In the genomic region with DNA sequence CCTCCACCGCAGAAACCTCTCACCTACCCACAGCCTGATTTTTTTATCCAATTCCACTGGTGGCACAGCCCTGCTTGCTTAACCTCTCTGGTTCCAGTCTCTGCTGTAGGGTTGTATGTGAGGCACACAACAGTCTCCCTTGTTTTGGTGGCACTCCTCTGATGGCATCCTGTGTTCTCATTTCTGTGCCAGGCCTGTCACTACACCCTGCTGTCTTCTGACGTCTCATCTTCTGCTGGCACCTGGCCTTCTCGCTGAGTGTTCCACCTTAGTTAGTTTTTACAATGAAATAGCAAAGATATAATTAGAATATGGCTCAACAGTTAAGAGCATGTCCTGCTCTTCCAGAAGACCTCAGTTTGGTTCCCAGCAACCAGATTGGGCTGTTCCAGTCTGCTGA, we compare ENCODE assay signal across 14 mouse cellular contexts. TPM values are rescaled to one million over a fixed set of nuclear protein-coding genes. Genes with fewer than 3 reads are reported as not detected.
DNase-seq lines count a peak whose midpoint lies in the region; ATAC-seq lines count a peak whose summit lies in the region.
"Had no signal": no experiment of that assay in that cellular context is flagged by ENCODE, and none has a peak within 500 bp of the region (broad histone marks: within the 10 kb centered on the region; RNA-seq: fewer than 3 reads in every experiment).

No protein-coding gene starts in this region.

- H3K27ac ChIP-seq in liver, embryonic 13.5 days: peak overlapping the region; percentile 72
- H3K27ac ChIP-seq in liver, embryonic 11.5 days (ENCODE audit: low read depth, low read length): no peak overlapping the region
- no peak overlapping the region for H3K27ac ChIP-seq in hindbrain, embryonic 14.5 days
- H3K27ac ChIP-seq: limb, embryonic 12.5 days; midbrain, embryonic 12.5 days had no signal

- WGBS in liver, embryonic 13.5 days (ENCODE audit: insufficient replicate concordance): 71% methylated on average over 3 of the region's 3 CpGs
- WGBS in liver, embryonic 11.5 days: 88% methylated on average over 3 of the region's 3 CpGs
- WGBS in hindbrain, embryonic 14.5 days: 95% methylated on average over 3 of the region's 3 CpGs

- H3K4me3 ChIP-seq in liver, embryonic 13.5 days (replicated peaks): no peak overlapping the region
- H3K4me3 ChIP-seq in liver, embryonic 11.5 days (ENCODE audit: low read depth, low read length): no peak overlapping the region
- H3K4me3 ChIP-seq in hindbrain, embryonic 14.5 days (replicated peaks; ENCODE audit: low read length): no peak overlapping the region
- H3K4me3 ChIP-seq: limb, embryonic 12.5 days; midbrain, embryonic 12.5 days had no signal

- no peak for ATAC-seq in liver, embryonic 13.5 days (ENCODE audit: low read depth)
- no peak for ATAC-seq in liver, embryonic 11.5 days (replicated peaks; ENCODE audit: low FRiP score)
- ATAC-seq in hindbrain, embryonic 14.5 days (ENCODE audit: low FRiP score): no peak
- no peak for ATAC-seq in activated CD4-positive, CD25-positive, alpha-beta regulatory T cell, adult 4 months
- ATAC-seq: intestine, postnatal 0 days had no signal

- H3K27me3 ChIP-seq in liver, embryonic 13.5 days: no peaks in the 10 kb centered on the region
- no peaks in the 10 kb centered on the region for H3K27me3 ChIP-seq in liver, embryonic 11.5 days (replicated peaks; ENCODE audit: control insufficient read depth, insufficient read depth, low read length)
- no peaks in the 10 kb centered on the region for H3K27me3 ChIP-seq in hindbrain, embryonic 14.5 days (ENCODE audit: control insufficient read depth, insufficient read depth, low read length)
- H3K27me3 ChIP-seq: limb, embryonic 12.5 days; midbrain, embryonic 12.5 days had no signal

- peaks cover 93% of the 10 kb centered on the region for H3K4me1 ChIP-seq in liver, embryonic 13.5 days (replicated peaks)
- H3K4me1 ChIP-seq in liver, embryonic 11.5 days (replicated peaks; ENCODE audit: control insufficient read depth, insufficient read depth, low read length): peaks cover 73% of the 10 kb centered on the region
- peaks cover 4% of the 10 kb centered on the region for H3K4me1 ChIP-seq in hindbrain, embryonic 14.5 days (replicated peaks; ENCODE audit: control insufficient read depth, insufficient read depth, low read length)

- H3K9ac ChIP-seq in liver, embryonic 13.5 days: peak overlapping the region; percentile 41
- no peak overlapping the region for H3K9ac ChIP-seq in liver, embryonic 11.5 days (ENCODE audit: low read depth, low read length)
- H3K9ac ChIP-seq in hindbrain, embryonic 14.5 days: no peak overlapping the region
- H3K9ac ChIP-seq: limb, embryonic 12.5 days; midbrain, embryonic 12.5 days had no signal

- H3K36me3 ChIP-seq in liver, embryonic 13.5 days: peaks cover 2% of the 10 kb centered on the region; the same call in 1 of the 2 replicates
- no peaks in the 10 kb centered on the region for H3K36me3 ChIP-seq in liver, embryonic 11.5 days (ENCODE audit: control insufficient read depth, insufficient read depth, low read length)
- H3K36me3 ChIP-seq in hindbrain, embryonic 14.5 days (replicated peaks; ENCODE audit: control insufficient read depth, insufficient read depth): no peaks in the 10 kb centered on the region
- H3K36me3 ChIP-seq: limb, embryonic 12.5 days; midbrain, embryonic 12.5 days had no signal

- peak; percentile 52 for DNase-seq in gastrocnemius, adult 18-20 months (ENCODE audit: low spot score)
- no peak for DNase-seq in gastrocnemius, adult 8-10 months (ENCODE audit: low spot score in 2 of 2)
- DNase-seq in liver, embryonic 13.5 days: no peak
- no peak for DNase-seq in liver, embryonic 11.5 days (ENCODE audit: low spot score)
- DNase-seq in cerebellum, postnatal 25 days: peak; percentile 73 to 81
- DNase-seq in adipocyte (ENCODE audit: low spot score): no peak
- no peak for DNase-seq in hindbrain, embryonic 14.5 days (ENCODE audit: low spot score)
- DNase-seq: kidney, postnatal 14 days; layer of hippocampus, postnatal 36 days; lung, postnatal 14 days had no signal

- H3K4me2 ChIP-seq in liver, embryonic 13.5 days: no peak overlapping the region
- no peak overlapping the region for H3K4me2 ChIP-seq in liver, embryonic 11.5 days
- H3K4me2 ChIP-seq in hindbrain, embryonic 14.5 days (replicated peaks): no peak overlapping the region
- H3K4me2 ChIP-seq: limb, embryonic 12.5 days; midbrain, embryonic 12.5 days had no signal

- H3K9me3 ChIP-seq in liver, embryonic 13.5 days (replicated peaks): no peaks in the 10 kb centered on the region
- H3K9me3 ChIP-seq in liver, embryonic 11.5 days (ENCODE audit: control insufficient read depth, low read length): no peaks in the 10 kb centered on the region
- no peaks in the 10 kb centered on the region for H3K9me3 ChIP-seq in hindbrain, embryonic 14.5 days (ENCODE audit: control insufficient read depth, low read length)
- H3K9me3 ChIP-seq: limb, embryonic 12.5 days; midbrain, embryonic 12.5 days had no signal

RNA-seq across cellular contexts. Expression of gene Add3, which starts 49.5 kb away (rescaled TPM):
- total RNA-seq in gastrocnemius, adult 18-20 months (2021): 10 to 100 TPM; 23.0 to 30.5 TPM
- 10 to 100 TPM; 17.4 to 25.8 (median 20.8) TPM for total RNA-seq in gastrocnemius, adult 8-10 months (2022)
- polyA plus RNA-seq in liver, embryonic 13.5 days (2015; fragmentation: Nextera tagmentation; extraction: Ambion mirVana): 29.5 and 34.7 TPM in 2 replicates
- polyA plus RNA-seq in liver, embryonic 11.5 days (2014; fragmentation: Nextera tagmentation; extraction: Ambion mirVana): 65.0 and 69.0 TPM in 2 replicates
- 43.4 and 48.9 TPM in 2 replicates for polyA plus RNA-seq in hindbrain, embryonic 14.5 days (2014; fragmentation: Nextera tagmentation; extraction: Ambion mirVana)
- 100 to 1,000 TPM; 113 to 128 TPM for polyA plus RNA-seq in activated CD4-positive, CD25-positive, alpha-beta regulatory T cell, adult 4 months (2017; shearing (Covaris generic))

Comparison
In these comparisons a context has a peak if more than half of its experiments do, and no peak if none do; other contexts are left out.
1. DNase-seq: peak in gastrocnemius, adult 18-20 months (single experiment) and cerebellum, postnatal 25 days (2 of 2); none in gastrocnemius, adult 8-10 months (0 of 2), liver, embryonic 13.5 days (single experiment), liver, embryonic 11.5 days (single experiment), adipocyte (single experiment) and hindbrain, embryonic 14.5 days (single experiment).